Mouse (Mus musculus) forebrain, embryonic 13.5 days (tissue): ENCODE data around the gene Tmem91. TPM values are rescaled to one million over a fixed set of nuclear protein-coding genes. Genes with fewer than 3 reads are reported as not detected.
A peak's percentile ranks its signal among the peaks of the same experiment; 100 is the strongest.

ENCODE experiments used
- ATAC-seq: fragments of 200-750 bp; cut with Nextera tagmentation; 2 replicates; pipeline ENCODE4 v1.8.0; 2017
- H3K27ac ChIP-seq: fragments of 300-500 bp; sonication (generic); 2 replicates; pipeline ENCODE4 v1.5.1; 2015; ENCODE audit warnings: inconsistent platforms, mild to moderate bottlenecking, moderate library complexity
- H3K27me3 ChIP-seq: fragments of 300-500 bp; sonication (generic); 2 replicates; pipeline ENCODE4 v1.6.1; 2015; ENCODE audit warnings: mild to moderate bottlenecking, inconsistent platforms
- H3K36me3 ChIP-seq: fragments of 300-500 bp; sonication (generic); 2 replicates; pipeline ENCODE4 v1.6.1; 2015; ENCODE audit warnings: mild to moderate bottlenecking, inconsistent platforms; ENCODE audit not compliant: poor library complexity, severe bottlenecking
- H3K4me1 ChIP-seq: fragments of 300-500 bp; sonication (generic); 2 replicates; pipeline ENCODE4 v1.6.1; 2015; ENCODE audit warnings: inconsistent platforms
- H3K4me2 ChIP-seq: fragments of 300-500 bp; sonication (generic); 2 replicates; pipeline ENCODE4 v1.6.1; 2015; ENCODE audit warnings: inconsistent platforms, mild to moderate bottlenecking, moderate library complexity
- H3K4me3 ChIP-seq: fragments of 300-500 bp; sonication (generic); 2 replicates; pipeline ENCODE4 v1.5.1; 2015; ENCODE audit warnings: mild to moderate bottlenecking, inconsistent platforms
- H3K9ac ChIP-seq: fragments of 300-500 bp; sonication (generic); 2 replicates; pipeline ENCODE4 v1.6.1; 2015; ENCODE audit warnings: mild to moderate bottlenecking, inconsistent platforms
- H3K9me3 ChIP-seq: fragments of 300-500 bp; sonication (generic); replicated peaks from 2 replicates; pipeline ENCODE4 v1.6.1; 2016; ENCODE audit warnings: inconsistent platforms
- WGBS: fragments of 180-500 bp; shearing (Covaris S2); methylation state at CpG from one replicate; pipeline ENCODE4 v1.1.7; 2015; 5-methylcytosine and 5-hydroxymethylcytosine counted together
- polyA plus RNA-seq: library from polyadenylated mRNA; unstranded; fragments of >200 nt; fragmentation: Nextera tagmentation; extraction: Ambion mirVana; gene quantifications from 2 replicates; pipeline ENCODE4 v1.2.1, GENCODE M21; 2015

Gene Tmem91
- polyA plus RNA-seq, 1 experiment from 2014 or later, result 5.2 TPM

DNA sequence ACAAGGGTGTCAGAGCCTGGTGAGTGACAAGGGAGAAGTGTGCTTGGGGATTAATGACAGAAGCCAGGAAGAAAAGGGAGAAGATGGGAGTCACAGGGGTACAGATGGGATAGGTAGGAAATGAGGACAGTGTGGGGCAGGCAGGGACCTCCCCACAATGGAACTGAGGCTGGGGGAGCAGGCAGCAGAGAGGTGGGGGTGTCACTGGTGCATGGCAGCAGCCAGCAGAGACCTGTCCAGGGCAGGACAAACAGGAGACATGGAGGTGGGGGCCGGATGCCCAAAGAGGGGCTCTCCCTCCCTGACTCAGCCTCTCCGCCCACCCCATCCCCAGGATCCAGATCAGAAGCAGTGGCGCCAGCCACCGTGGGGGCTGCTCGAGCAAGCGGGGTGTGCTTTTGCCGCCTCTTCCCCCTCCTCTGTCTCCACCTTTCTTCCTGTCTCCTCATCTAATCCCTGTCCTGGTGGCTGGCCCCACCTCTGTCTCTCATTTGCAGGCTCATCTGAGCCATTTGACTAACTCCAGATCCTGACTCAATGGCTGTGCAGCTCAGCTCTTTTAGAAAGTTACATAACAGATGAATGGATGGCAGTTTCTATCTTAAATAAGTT, 35.7 kb upstream of the Tmem91 start:
- 0% methylated on average over 5 of the region's 7 CpGs for WGBS
- H3K27ac ChIP-seq, result no peak overlapping the region
- 0 out of 2 replicates have a peak, but pooled peaks cover 5% of the 10 kb centered on the region for H3K27me3 ChIP-seq
- H3K9ac ChIP-seq, result peak overlapping the region; percentile 46
- no peak overlapping the region for H3K4me3 ChIP-seq
- H3K4me2 ChIP-seq, result no peak overlapping the region
- no peaks in the 10 kb centered on the region for H3K9me3 ChIP-seq
- ATAC-seq, result peak; percentile 50; the same call in 1 of the 2 replicates
- peaks cover 41% of the 10 kb centered on the region for H3K36me3 ChIP-seq
- H3K4me1 ChIP-seq, result peaks cover 14% of the 10 kb centered on the region

DNA sequence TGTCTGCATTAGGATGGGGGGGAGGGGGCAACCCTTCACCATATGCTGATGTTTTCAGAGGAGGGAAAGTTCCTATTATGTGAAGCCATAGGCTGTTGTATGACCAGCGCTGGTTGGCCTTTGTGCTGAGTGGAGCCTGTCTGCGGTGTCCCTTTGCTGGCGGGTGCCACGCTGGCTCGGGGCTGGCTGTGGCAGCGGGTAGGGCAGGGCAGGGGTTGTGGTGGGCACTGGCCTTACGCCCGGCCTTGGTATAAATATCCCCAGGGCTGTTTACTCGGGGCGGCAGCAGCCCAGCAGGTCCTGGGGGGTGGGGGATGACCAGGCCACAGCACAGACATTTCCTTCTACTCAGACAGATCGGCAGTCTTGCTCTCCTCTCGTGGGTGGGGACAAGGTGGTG, 35.0 kb upstream of the Tmem91 start:
- peaks cover 14% of the 10 kb centered on the region for H3K4me1 ChIP-seq
- H3K4me2 ChIP-seq, result peak overlapping the region; percentile 17; the same call in 1 of the 2 replicates
- peaks cover 34% of the 10 kb centered on the region for H3K36me3 ChIP-seq
- peak overlapping the region; percentile 46; the same call in 1 of the 2 replicates for H3K9ac ChIP-seq
- peaks cover 10% of the 10 kb centered on the region; the same call in 1 of the 2 replicates for H3K27me3 ChIP-seq
- H3K27ac ChIP-seq, result no peak overlapping the region
- ATAC-seq, result peak; percentile 28; the same call in 1 of the 2 replicates
- 24% methylated on average over 12 of the region's 12 CpGs for WGBS
- H3K4me3 ChIP-seq, result no peak overlapping the region
- H3K9me3 ChIP-seq, result no peaks in the 10 kb centered on the region

DNA sequence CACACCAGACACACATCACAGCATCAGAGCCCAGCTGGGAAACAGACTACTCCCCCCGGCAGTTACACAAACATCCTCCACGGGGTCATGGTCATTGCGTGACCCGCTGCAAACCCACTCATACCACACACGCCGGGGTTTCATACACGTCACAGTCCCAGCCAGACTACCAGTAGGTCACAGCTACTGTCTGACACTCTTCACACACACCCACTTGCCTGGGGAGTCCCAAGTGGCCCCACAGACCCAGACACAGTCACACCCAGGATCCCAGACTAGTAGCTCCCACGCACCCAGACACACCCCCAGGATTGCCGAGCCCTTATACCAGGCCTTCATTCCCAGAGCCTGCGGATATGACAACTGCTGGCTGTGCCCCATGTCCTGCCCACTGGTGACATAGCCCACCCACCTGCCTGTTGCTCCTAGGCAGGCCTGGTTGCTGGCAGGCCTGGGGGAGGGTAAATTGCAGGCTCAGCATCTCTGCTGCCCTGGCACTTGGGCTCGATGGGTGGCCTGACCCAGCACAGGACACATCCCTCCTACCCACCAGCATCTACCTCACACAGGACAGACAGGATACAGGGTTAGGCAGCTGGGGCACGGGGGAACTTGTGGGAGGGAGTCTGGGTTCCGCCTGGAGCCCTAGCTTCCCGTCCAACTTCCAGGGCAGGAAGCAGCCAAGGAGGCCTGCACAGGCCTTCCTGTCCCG, 32.8 kb upstream of the Tmem91 start:
- no peak overlapping the region for H3K27ac ChIP-seq
- H3K9me3 ChIP-seq, result no peaks in the 10 kb centered on the region
- WGBS, result 69% methylated on average over 15 of the region's 15 CpGs
- H3K27me3 ChIP-seq, result peaks cover 22% of the 10 kb centered on the region
- H3K4me3 ChIP-seq, result no peak overlapping the region
- no peak overlapping the region for H3K4me2 ChIP-seq
- H3K4me1 ChIP-seq, result peaks cover 27% of the 10 kb centered on the region
- H3K36me3 ChIP-seq, result peaks cover 12% of the 10 kb centered on the region
- ATAC-seq, result no peak
- no peak overlapping the region for H3K9ac ChIP-seq

DNA sequence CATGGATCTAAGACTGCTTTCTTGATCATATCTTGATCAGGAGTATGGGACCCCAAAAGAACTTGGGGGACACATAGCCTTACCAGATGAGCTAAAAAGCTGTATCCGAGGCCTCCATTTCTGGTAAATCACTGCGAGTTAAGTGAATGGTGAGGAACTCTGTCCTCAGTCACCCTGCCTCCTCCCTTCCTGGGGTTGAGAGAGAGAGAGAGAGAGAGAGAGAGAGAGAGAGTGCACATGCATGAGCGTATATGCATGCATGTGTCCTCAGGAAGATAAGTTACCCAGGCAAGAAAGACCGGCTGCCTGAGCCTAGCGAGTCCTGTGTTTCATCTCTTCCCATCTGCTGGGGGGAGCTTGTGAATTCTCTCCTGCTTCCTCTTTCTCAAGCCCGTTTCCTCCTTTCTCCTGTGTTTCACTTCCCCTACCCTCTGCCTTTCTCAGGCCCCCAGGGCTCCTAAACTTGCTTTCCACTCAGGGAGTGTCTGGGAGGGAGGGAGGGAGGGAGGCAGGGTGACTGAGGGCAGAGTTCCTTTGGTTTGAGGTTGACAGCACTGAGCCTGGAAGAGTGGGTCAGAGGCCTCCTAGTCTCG, 31.7 kb upstream of the Tmem91 start:
- 61% methylated on average over 7 of the region's 7 CpGs for WGBS
- ATAC-seq, result no peak
- Histone ChIP-seq H3K4me2 (no peak overlapping the region), H3K36me3 (peaks cover 1% of the 10 kb centered on the region; the same call in 1 of the 2 replicates), H3K9ac (no peak overlapping the region), H3K27me3 (peaks cover 22% of the 10 kb centered on the region), H3K4me1 (peaks cover 27% of the 10 kb centered on the region), H3K27ac (no peak overlapping the region), H3K9me3 (no peaks in the 10 kb centered on the region; the same call in 1 of the 2 replicates), H3K4me3 (no peak overlapping the region)

DNA sequence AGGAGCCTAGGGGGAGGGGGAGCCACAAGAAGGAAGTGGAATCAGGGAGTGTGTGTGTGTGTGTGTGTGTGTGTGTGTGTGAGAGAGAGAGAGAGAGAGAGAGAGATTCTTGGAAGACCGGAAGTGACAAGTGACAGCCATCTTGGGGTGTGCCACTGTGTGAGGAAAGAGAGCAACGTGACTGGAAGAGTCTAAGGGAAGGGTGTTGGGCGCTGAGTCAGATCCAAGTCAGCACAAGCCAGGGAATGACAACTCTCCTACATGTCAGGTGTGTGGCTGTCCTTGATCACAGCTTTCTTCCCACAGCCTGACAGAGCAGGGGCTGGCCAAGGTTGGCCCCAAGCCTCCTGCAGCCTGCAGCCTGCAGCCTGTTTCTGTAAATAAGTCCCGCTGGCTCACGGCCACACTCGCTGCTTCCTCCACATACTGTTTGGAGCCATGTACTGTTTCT, 30.9 kb upstream of the Tmem91 start:
- no peak overlapping the region for H3K27ac ChIP-seq
- H3K9me3 ChIP-seq, result no peaks in the 10 kb centered on the region; the same call in 1 of the 2 replicates
- no peak overlapping the region for H3K9ac ChIP-seq
- no peaks in the 10 kb centered on the region for H3K36me3 ChIP-seq
- WGBS, result 59% methylated on average over 6 of the region's 6 CpGs
- H3K27me3 ChIP-seq, result peaks cover 22% of the 10 kb centered on the region
- H3K4me2 ChIP-seq, result no peak overlapping the region
- peaks cover 22% of the 10 kb centered on the region for H3K4me1 ChIP-seq
- ATAC-seq, result no peak
- no peak overlapping the region for H3K4me3 ChIP-seq

DNA sequence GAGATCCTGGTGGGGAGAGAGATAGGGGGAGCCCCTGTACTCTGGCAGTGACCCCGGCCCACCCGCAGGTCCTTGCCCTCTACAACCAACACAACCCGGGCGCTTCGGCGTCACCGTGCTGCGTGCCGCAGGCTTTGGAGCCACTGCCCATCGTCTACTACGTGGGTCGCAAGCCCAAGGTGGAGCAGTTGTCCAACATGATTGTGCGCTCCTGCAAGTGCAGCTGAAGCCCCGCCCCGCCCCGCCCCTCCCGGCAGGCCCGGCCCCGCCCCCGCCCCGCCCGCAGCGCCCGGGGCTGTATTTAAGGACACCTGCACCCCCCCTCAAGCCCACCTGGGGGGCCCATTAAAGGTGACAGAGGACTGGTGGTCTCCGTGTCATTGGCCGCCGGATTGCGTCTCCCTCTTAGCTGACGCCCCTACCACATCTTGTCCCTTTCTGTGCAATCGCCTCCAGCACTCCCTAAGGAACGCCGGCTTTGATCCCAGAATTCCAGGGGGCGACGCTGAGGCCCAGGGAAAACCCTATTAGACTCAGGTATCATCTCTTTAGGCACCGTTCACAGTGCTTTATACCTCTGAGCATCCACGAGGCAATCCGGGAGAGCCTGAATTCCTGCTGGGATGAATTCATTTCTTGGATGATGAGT, 29.9 kb upstream of the Tmem91 start:
- Histone ChIP-seq H3K4me2 (peak overlapping the region; percentile 60), H3K36me3 (no peaks in the 10 kb centered on the region), H3K27ac (no peak overlapping the region), H3K27me3 (peaks cover 22% of the 10 kb centered on the region), H3K9ac (peak overlapping the region; percentile 45), H3K4me1 (0 out of 2 replicates have a peak, but pooled peaks cover 13% of the 10 kb centered on the region), H3K9me3 (no peaks in the 10 kb centered on the region; the same call in none of the 2 replicates), H3K4me3 (peak overlapping the region; percentile 35)
- ATAC-seq, result peak; percentile 63
- WGBS, result under 1% methylated on average over 33 of the region's 37 CpGs

DNA sequence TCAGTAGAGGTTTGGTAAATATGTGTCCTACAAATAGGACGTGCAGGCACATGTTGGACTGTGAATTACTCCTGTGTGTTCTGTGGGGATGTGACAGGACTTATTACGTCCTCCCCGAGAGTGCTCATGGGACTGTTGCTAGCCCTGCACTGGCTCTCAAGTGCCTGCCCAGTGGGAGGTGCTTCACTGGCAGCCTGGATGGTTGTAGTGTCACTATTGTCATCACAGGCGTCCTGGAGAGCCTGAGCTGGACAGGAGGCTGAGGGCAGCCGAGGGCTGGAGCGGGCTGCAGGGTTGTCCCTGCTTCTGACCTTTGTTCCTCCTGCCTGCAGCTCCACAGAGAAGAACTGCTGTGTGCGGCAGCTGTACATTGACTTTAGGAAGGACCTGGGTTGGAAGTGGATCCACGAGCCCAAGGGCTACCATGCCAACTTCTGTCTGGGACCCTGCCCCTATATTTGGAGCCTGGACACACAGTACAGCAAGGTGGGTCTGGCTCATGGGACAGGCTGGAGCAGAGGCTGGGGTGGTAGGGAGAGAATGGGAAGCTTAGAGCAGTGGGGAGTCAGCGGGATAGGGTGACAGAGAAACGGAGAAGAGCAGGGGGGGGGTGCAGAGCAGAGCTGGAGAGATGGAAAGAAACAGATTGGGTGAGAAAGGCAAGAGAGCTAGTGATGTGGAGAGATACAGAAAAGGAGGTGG, 29.0 kb upstream of the Tmem91 start:
- Histone ChIP-seq H3K4me1 (0 out of 2 replicates have a peak, but pooled peaks cover 13% of the 10 kb centered on the region), H3K27ac (no peak overlapping the region), H3K9me3 (no peaks in the 10 kb centered on the region; the same call in none of the 2 replicates), H3K4me2 (peak overlapping the region; percentile 60), H3K4me3 (no peak overlapping the region), H3K36me3 (no peaks in the 10 kb centered on the region), H3K9ac (no peak overlapping the region; the same call in 1 of the 2 replicates), H3K27me3 (peaks cover 22% of the 10 kb centered on the region)
- ATAC-seq, result 0 out of 2 replicates have a peak, but pooled peaks have one; percentile 31
- 17% methylated on average over 9 of the region's 10 CpGs for WGBS

DNA sequence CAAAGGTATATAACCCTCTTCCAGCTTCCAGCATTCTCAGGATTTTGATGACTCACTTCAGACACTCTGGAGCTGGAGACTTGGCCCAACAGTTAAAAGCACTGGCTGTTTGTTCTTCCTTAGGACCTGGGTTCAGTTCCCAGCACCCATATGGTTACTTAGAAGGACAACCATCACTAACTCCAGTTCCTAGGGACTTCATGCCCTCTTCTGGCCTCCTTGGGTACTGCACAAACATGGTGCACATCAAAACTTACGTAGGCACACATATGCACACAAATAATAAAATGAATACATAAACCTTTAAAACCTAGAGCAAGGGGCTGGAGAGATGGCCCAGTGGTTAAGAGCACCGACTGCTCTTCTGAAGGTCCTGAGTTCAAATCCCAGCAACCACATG, 27.4 kb upstream of the Tmem91 start:
- Histone ChIP-seq H3K4me3 (no peak overlapping the region), H3K27ac (no peak overlapping the region), H3K9ac (no peak overlapping the region), H3K9me3 (no peaks in the 10 kb centered on the region; the same call in none of the 2 replicates), H3K4me1 (0 out of 2 replicates have a peak, but pooled peaks cover 13% of the 10 kb centered on the region), H3K27me3 (peaks cover 17% of the 10 kb centered on the region), H3K36me3 (no peaks in the 10 kb centered on the region), H3K4me2 (no peak overlapping the region)
- no peak for ATAC-seq
- WGBS, result 95% methylated on average over 2 of the region's 2 CpGs

DNA sequence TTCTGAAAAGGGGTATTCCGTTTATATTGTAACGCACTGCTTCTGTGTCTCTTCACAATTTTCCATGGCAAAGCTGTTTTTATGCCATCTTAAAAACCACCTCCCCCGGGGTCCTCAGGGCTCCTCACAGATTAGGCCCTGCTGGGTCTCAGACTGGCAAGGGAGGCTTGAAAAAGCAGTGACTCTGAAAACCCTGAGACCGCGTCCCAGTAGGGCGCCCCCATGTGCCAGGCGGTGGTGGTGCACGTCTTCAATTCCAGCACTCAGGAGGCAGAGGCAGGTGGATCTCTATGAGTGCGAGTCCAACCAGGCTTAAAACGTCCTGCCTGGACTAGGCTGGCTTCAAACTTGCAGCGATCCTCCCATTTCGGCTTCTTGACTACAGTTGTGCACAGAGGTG, 25.8 kb upstream of the Tmem91 start:
- Histone ChIP-seq H3K27ac (no peak overlapping the region), H3K4me1 (0 out of 2 replicates have a peak, but pooled peaks cover 13% of the 10 kb centered on the region), H3K9me3 (no peaks in the 10 kb centered on the region; the same call in none of the 2 replicates), H3K4me2 (no peak overlapping the region), H3K36me3 (no peaks in the 10 kb centered on the region), H3K4me3 (no peak overlapping the region), H3K9ac (no peak overlapping the region), H3K27me3 (peaks cover 17% of the 10 kb centered on the region)
- no peak for ATAC-seq
- 78% methylated on average over 12 of the region's 12 CpGs for WGBS

DNA sequence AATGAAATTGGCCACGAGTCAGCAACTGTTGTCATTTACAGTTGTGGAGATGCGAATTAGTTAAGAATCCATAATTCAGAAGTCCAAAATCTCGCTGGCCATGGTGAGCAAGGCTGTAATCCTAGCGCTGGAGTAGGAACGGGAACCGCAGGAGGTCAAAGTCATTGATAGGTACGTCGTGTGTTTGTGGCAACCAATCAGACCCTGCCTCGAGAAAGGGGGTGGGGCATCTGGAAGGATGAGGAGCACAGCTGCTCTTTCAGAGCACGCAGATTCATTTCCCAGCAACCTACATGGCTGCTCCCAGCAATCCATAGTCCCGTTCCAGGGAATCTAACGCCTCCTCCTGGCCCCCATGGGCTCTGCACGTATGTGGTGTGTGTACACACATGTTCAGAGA, 24.9 kb upstream of the Tmem91 start:
- H3K4me1 ChIP-seq, result 0 out of 2 replicates have a peak, but pooled peaks cover 13% of the 10 kb centered on the region
- H3K4me2 ChIP-seq, result no peak overlapping the region
- peaks cover 16% of the 10 kb centered on the region for H3K27me3 ChIP-seq
- no peak for ATAC-seq
- no peak overlapping the region for H3K27ac ChIP-seq
- H3K36me3 ChIP-seq, result no peaks in the 10 kb centered on the region
- no peak overlapping the region for H3K4me3 ChIP-seq
- no peak overlapping the region for H3K9ac ChIP-seq
- no peaks in the 10 kb centered on the region; the same call in none of the 2 replicates for H3K9me3 ChIP-seq
- 53% methylated on average over 13 of the region's 13 CpGs for WGBS

DNA sequence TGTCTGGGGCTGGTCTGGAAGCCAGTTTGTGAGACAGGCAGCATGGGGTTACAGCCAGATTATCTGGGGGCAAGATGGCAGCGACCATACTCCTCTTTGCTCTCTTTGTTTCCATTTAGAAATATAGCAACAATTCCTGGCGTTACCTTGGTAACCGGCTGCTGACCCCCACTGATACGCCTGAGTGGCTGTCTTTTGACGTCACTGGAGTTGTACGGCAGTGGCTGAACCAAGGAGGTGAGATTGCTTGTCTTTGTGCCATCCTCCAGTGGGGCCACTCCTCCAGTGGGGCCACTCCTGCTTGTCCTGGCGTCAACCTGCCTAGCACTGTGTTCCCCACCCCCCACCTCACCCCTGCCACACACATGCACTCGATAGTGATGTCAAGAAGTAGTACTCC, 19.1 kb upstream of the Tmem91 start:
- Histone ChIP-seq H3K4me1 (peaks cover 8% of the 10 kb centered on the region), H3K4me2 (no peak overlapping the region), H3K36me3 (no peaks in the 10 kb centered on the region), H3K27ac (no peak overlapping the region), H3K9me3 (no peaks in the 10 kb centered on the region), H3K4me3 (no peak overlapping the region), H3K9ac (no peak overlapping the region), H3K27me3 (peaks cover 36% of the 10 kb centered on the region)
- 49% methylated on average over 8 of the region's 8 CpGs for WGBS
- ATAC-seq, result no peak
